Mouse (Mus musculus) cerebellum, adult (tissue): ENCODE results near the gene Best1.

Source experiments
- ATAC-seq: cut with Nextera tagmentation; 2 replicates; pipeline ENCODE4 v1.9.2; 2017; ENCODE audit warnings: mild to moderate bottlenecking, moderate library complexity, mixed read lengths; ENCODE audit not compliant: insufficient number of reproducible peaks, low FRiP score, low TSS enrichment

Gene Best1

DNA sequence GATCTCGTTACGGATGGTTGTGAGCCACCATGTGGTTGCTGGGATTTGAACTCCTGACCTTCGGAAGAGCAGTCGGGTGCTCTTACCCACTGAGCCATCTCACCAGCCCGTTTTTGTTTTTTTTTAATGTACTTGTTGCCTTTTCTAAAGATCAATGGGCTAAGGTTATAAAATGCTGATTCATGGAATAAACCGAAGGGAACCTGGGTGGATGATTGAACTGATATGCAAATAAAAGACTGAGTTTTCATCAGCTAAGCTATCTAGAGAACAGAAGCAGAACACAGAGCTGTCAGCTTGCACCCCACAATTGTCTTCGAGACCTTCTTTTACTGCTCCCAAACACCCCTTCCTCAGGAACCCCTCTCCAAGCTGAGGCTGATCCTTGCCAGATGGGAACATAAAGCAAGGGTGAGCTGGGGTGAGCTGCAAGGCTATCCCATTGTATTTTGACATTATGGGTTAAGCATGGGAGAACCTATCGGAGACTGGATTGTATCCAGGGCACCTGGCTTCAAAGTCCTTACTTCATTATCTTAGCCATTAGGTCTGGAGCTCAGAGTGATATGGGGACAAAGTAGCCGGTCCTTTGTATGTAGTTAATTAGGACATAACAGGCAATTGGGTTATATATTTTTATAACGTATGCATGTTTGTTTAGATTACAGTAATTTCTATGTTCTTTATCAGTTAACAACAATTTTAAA, 33.2 kb downstream of the Best1 start:
- no peak for ATAC-seq

- no peak for ATAC-seq
Measured at GRCm38 (mm10) chr19:9966096-9966867, 35.2 kb downstream of the Best1 start.

DNA sequence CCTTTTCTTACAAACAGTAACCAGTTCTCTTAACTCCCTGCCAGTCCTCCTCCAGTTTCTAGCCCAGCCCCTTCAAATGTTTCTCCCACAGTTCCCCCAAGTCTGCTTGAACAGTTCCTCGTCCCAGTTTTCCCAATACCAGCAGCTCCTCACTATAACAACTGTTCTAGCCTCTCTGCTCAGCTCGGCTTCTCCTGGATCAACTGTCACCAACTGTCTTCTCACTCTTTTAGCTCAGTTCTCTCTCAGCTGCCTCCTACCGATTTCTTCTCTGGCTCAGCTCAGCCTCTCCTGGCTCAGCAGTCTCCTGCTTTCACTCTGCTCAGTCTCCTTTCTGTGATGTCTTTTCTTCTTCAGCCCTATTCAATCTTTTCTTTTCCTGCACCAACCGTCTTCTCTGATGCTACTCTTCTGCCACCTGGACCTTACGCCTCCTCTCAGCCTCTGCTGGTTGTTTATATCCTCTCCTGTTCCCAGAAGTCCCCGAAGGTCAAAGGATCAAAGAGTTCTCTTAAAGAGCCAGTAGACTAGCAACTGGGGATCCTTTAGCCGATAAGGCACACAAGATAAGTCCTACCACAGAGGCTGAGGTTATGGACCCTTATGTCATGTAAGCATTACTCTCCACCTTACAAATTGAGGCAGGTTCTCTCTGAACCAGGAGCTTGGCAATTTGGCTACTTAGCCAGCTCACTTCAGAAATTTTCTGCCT, 37.1 kb downstream of the Best1 start:
- no peak for ATAC-seq

- ATAC-seq = no peak
Measured at GRCm38 (mm10) chr19:9960769-9961168, 40.7 kb downstream of the Best1 start.

DNA sequence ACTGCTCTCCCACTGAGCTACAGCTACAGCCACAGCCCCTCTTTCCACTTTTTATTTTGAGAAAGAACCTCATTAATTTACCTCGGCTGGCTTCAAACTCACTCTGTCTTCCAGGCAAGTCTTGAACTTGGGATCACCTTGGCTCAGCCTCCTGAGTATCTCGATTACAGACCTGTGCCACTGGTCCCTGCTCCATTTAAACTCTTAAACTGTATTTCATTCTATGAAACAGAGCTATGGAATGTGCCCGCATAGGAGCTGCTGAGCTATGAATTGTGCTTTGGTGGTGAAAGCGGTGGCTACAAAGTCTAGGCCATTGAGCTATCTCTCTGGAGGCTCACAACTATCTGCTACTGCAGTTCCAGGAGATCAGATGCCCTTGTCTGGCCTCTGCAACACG, 43.5 kb downstream of the Best1 start:
- ATAC-seq = no peak

DNA sequence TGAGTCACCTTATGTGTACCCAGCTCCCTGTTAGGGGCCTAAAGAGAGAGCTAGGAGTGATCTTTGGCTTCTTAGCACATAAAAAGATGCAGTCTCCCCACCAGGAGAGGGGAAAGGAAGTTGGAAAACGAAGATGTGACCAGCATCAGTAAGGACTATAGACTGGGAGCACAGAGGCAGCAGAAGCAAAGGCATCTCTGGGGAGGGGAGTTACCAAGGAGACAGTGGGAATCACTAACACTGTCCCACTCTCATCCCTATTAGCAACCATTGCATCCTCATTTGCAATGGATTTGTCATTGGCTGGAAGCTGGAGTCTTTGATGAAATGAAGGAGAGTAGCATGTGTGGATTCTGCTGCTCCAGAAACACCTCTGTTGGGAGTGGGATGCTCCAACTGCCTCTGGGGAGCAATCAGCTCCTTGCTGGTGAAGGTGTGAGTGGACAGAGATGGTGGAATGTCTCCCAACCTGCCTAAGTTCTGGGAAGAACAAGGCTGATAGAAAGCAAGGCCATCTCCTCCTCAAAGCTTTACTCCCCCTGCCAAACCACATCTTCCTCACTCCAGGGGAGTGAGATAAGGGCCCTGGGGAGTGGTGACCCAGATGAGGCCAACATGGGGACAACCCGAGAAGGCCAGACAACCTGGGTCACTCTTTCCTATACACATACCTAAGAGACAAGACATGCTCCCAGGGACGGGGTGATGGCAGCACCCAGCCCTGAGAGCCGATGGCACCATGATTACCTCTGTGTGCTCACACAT, 44.6 kb downstream of the Best1 start:
- ATAC-seq = no peak

- ATAC-seq = no peak
Measured at GRCm38 (mm10) chr19:9955438-9955837, 46.0 kb downstream of the Best1 start.

DNA sequence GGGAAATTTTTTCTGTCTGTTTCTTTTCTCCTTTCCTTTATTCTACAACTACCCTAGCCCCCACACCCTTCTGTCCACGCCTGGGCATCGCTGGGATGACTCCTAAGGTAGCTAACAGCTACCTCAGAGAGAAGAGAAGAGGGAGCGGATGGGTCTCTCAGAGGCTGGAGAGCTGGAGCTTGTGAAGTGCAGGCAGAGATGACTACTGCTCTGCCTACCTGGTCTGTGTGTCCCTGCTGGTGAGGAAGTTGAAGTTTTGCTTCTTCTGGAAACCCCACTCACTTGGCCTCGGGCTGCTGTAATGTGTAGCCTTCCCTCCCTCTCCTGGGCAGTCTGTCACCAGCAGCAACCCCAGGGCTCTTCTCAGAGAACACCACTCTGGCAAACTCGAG, 46.6 kb downstream of the Best1 start:
- ATAC-seq = no peak

- no peak for ATAC-seq
Measured at GRCm38 (mm10) chr19:9954055-9954810, 47.2 kb downstream of the Best1 start.

- ATAC-seq = no peak
Measured at GRCm38 (mm10) chr19:9952912-9953311, 48.5 kb downstream of the Best1 start.

GRCm38 (mm10) chr19:9952390-9952789, 49.0 kb downstream of the Best1 start:
- ATAC-seq = no peak

GRCm38 (mm10) chr19:9946986-9947385, 54.4 kb downstream of the Best1 start:
- no peak for ATAC-seq

DNA sequence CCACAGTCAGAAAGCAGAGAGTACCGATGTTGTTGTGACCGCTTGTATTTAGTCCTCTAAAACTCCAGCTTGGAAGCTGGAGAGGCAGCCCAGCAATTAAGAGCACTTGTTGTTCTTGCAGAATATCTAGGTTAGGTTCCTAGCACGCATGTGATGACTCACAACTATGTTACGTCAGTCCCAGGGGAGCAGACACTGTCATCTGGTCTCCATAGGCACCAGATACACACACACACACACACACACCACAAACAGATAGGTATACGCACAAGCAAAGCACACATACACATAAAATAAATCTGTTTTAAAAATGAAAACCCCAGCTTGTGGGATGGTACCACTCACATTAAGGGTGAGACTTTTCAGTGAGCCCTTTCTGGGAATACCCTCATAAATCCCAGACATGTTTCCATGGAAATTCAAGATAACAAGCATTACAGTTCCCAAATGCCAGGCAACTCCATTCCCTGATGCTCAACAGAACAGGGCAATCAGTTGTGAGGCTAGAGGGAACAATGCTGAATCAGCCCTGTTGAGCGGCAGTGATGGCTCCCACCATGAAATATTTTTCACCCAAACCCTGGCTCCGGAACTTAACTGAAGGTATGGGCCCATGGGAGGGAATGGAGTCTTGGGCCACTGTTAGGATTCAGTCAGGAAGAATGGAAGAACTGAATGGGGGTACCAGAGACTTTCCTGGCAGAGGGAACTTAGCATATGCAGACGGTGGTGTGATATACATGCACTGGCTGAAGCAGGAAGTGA, 55.5 kb downstream of the Best1 start:
- ATAC-seq = no peak

DNA sequence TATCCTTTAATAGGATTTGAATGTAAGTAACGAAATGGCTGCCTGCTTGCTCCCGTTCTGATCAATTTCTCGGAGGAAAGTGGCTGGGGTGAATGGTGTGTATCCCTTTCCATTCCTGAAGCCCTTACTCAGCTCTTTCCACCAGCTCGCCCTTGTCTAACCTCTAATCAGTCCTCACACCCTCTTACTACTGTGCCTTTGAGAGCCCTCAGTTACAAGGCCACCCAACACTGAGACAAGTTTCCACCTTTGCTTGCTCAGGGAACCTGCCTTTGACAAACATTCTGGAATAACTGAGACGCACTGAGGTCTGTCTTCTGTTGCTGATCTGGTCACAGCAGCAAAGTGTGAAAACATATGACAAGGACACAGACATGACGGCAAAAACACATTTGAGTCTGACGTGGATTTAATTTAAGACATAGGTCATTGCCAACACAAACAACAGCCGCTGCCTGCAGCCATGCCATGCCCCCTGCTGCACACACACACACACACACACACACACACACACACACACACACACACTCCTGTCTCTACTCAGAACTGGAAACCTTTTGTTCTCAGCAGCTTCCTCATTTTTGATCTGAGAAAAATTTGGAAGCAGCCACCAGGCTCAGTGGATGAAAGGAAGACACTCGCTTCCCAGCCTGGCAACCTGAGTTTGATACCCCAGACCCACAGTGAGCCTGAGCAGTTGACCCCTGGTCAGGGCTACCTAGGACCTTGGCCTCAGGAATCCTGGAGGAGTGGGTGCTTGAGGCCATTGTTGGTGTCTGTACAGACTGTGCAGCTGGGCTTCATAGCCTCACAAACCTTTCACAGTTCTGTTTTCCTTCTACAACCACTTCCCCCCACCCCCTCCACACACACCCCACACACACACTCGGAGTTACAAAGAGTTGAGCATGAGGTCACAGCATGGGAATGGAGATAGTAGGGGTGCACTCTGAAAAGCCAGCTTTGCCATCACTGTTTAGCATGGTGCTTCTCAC, 58.6 kb downstream of the Best1 start:
- ATAC-seq = no peak

DNA sequence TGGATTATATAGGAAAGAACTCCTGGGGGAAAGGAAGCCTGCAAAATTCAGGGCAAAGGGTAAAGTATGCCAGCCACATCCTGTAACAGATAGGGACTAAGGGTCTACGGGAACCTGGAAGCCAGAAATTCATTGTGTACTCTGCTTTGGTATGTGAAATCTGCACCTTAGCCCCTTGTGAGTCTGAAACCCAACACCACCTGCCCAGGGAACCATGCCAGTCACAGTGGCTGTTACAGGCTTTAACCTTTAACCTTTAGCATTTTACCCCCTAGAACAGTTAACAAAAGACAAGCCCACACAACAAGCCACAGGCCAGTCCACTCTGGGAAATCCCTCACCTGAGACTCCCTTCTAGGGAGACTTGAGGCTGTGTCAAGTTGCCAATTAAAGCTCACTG, 59.6 kb downstream of the Best1 start:
- ATAC-seq = no peak

DNA sequence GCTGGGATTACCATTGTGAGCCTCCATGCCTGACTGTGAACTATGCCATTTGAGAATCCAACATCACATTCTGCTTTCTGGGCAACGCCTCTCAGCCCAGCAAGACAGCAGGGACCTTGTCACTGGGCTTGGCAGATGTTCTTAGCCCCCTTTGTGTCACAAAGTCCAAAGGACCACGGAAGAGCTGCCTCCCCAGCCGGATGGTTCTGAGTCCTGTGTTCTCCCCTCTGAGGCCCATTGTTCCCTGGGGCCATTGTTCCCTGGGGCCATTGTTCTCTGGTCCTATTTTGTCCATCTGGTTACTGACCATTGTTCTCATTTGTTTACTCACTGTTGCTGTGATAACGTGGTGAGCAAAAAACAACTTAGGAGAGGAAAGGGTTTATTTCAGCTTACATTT, 60.5 kb downstream of the Best1 start:
- no peak for ATAC-seq

DNA sequence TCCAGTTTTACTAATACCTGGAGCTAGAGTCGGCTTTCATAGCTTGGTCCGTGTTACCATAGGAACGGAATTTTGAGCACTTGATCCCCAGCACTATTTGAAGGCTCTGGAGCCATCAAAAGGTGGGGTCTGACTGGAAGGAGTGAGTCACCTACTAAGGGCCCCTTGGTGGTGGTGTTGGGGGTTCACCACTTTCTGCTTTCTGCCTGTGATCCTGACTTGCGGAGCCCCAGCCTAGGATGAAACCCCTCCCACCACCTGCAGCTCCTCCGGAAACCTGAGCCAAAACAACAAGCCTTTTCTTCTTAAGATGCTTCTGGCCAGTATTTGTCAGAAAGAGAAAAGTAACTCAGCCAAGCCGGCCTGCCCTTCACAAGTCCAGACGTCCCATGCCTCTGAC, 61.6 kb downstream of the Best1 start:
- no peak for ATAC-seq

- no peak for ATAC-seq
Measured at GRCm38 (mm10) chr19:9938824-9939303, 62.6 kb downstream of the Best1 start.
